Mouse (Mus musculus): ENCODE measurements at regions not wholly inside any gene's neighbourhood (a gene's known extent, or its start where the extent isn't known, plus 50 kb on each side); places are given as distances from the start of the nearest gene placed in this dataset.

GRCm38 (mm10) chr13:112054879-112055371, 233.3 kb upstream of the Ankrd55 start:
- DNase-seq (ENCODE audit: low read depth, low spot score) = no peak
- 22% methylated on average over 6 of the region's 6 CpGs for WGBS

GRCm38 (mm10) chr13:112058218-112058617, 230.0 kb upstream of the Ankrd55 start:
- no peak for DNase-seq (ENCODE audit: low read depth, low spot score)

GRCm38 (mm10) chr13:112058771-112059170, 229.5 kb upstream of the Ankrd55 start:
- DNase-seq (ENCODE audit: low read depth, low spot score) = no peak
- WGBS = 77% methylated on average over 6 of the region's 6 CpGs

More at GRCm38 (mm10) chr13:112058218-112058617, 230.0 kb upstream of the Ankrd55 start:
- 67% methylated on average over 11 of the region's 11 CpGs for WGBS

GRCm38 (mm10) chr13:112062024-112062423, 226.2 kb upstream of the Ankrd55 start:
- 77% methylated on average over 8 of the region's 8 CpGs for WGBS
- no peak for DNase-seq (ENCODE audit: low read depth, low spot score)

- WGBS = 68% methylated on average over 11 of the region's 11 CpGs
These were observed 224.7 kb upstream of the Ankrd55 start for GRCm38 (mm10) chr13:112063409-112064111.

GRCm38 (mm10) chr13:112064681-112065080, 223.6 kb upstream of the Ankrd55 start:
- 67% methylated on average over 10 of the region's 10 CpGs for WGBS
- DNase-seq (ENCODE audit: low read depth, low spot score) = no peak

More at GRCm38 (mm10) chr13:112063409-112064111, 224.7 kb upstream of the Ankrd55 start:
- DNase-seq (ENCODE audit: low read depth, low spot score) = no peak

- 90% methylated on average over 20 of the region's 20 CpGs for WGBS
- no peak for DNase-seq (ENCODE audit: low read depth, low spot score)
These were observed 221.0 kb upstream of the Ankrd55 start for GRCm38 (mm10) chr13:112067066-112067847.

- 56% methylated on average over 4 of the region's 4 CpGs for WGBS
- DNase-seq (ENCODE audit: low read depth, low spot score) = no peak
These were observed 217.5 kb upstream of the Ankrd55 start for GRCm38 (mm10) chr13:112070757-112071156.

- 50% methylated on average over 10 of the region's 10 CpGs for WGBS
- DNase-seq (ENCODE audit: low read depth, low spot score) = peak; percentile 70
These were observed 216.9 kb upstream of the Ankrd55 start for GRCm38 (mm10) chr13:112071209-112071955.

GRCm38 (mm10) chr13:112071956-112072314, 216.3 kb upstream of the Ankrd55 start:
- WGBS = 29% methylated on average over 3 of the region's 3 CpGs
- DNase-seq (ENCODE audit: low read depth, low spot score) = no peak

GRCm38 (mm10) chr13:112073519-112074406, 214.5 kb upstream of the Ankrd55 start:
- 74% methylated on average over 6 of the region's 6 CpGs for WGBS

GRCm38 (mm10) chr13:112075847-112076479, 212.3 kb upstream of the Ankrd55 start:
- DNase-seq (ENCODE audit: low read depth, low spot score) = no peak
- 35% methylated on average over 5 of the region's 5 CpGs for WGBS

More at GRCm38 (mm10) chr13:112073519-112074406, 214.5 kb upstream of the Ankrd55 start:
- DNase-seq (ENCODE audit: low read depth, low spot score) = no peak

- DNase-seq (ENCODE audit: low read depth, low spot score) = no peak
- WGBS = 65% methylated on average over 5 of the region's 5 CpGs
These were observed 210.2 kb upstream of the Ankrd55 start for GRCm38 (mm10) chr13:112078088-112078487.

GRCm38 (mm10) chr13:112081935-112082334, 206.3 kb upstream of the Ankrd55 start:
- no peak for DNase-seq (ENCODE audit: low read depth, low spot score)
- WGBS = 28% methylated on average over 3 of the region's 3 CpGs

GRCm38 (mm10) chr13:112084484-112085278, 203.6 kb upstream of the Ankrd55 start:
- 63% methylated on average over 15 of the region's 15 CpGs for WGBS
- DNase-seq (ENCODE audit: low read depth, low spot score) = no peak

- 51% methylated on average over 5 of the region's 5 CpGs for WGBS
- DNase-seq (ENCODE audit: low read depth, low spot score) = no peak
These were observed 199.9 kb upstream of the Ankrd55 start for GRCm38 (mm10) chr13:112088312-112088771.

- no peak for DNase-seq (ENCODE audit: low read depth, low spot score)
- 66% methylated on average over 8 of the region's 8 CpGs for WGBS
These were observed 197.5 kb upstream of the Ankrd55 start for GRCm38 (mm10) chr13:112090737-112091136.

All from large intestine, adult 2 months (tissue).